10 mouse cellular contexts compared by ENCODE assay signal in the genomic region with DNA sequence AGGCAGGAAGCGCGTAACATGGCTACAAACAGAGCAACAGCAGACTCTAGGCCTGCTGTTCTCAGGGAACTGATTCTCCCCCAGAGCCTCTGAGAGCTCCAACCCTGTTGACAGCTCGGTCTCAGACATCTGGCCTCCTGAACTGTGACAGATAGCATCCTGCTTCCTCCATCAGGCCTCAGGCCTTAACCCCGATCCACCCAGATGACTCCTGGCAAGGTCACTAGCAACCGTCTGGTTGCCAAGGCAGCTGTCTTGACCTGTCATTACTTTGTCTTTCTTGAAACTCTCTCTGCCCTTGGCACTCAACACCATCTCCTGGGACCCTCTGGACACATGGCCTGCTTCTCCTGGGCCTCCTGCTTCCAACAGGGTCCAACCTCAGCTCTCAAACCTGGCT. TPM values are rescaled to one million over a fixed set of nuclear protein-coding genes. Genes with fewer than 3 reads are reported as not detected.
DNase-seq lines count a peak whose midpoint lies in the region; ATAC-seq and TF ChIP-seq lines count a peak whose summit lies in the region.
"Had no signal": no experiment of that assay in that cellular context is flagged by ENCODE, and none has a peak within 500 bp of the region (broad histone marks: within the 10 kb centered on the region; RNA-seq: fewer than 3 reads in every experiment).

No protein-coding gene starts in this region.

- H3K4me1 ChIP-seq in midbrain, postnatal 0 days (ENCODE audit: insufficient read depth, low read length), result no peaks in the 10 kb centered on the region; the same call in 1 of the 2 replicates
- no peaks in the 10 kb centered on the region; the same call in 1 of the 2 replicates for H3K4me1 ChIP-seq in midbrain, embryonic 11.5 days (ENCODE audit: control insufficient read depth, insufficient read depth, low read length)
- H3K4me1 ChIP-seq in heart, embryonic 12.5 days (replicated peaks), result peaks cover 20% of the 10 kb centered on the region
- H3K4me1 ChIP-seq: lung, embryonic 15.5 days had no signal

- H3K36me3 ChIP-seq in midbrain, postnatal 0 days (ENCODE audit: insufficient read depth, low read length), result peaks cover 6% of the 10 kb centered on the region; the same call in 1 of the 2 replicates
- H3K36me3 ChIP-seq in midbrain, embryonic 11.5 days (ENCODE audit: control insufficient read depth, insufficient read depth, low read length), result no peaks in the 10 kb centered on the region
- H3K36me3 ChIP-seq in heart, embryonic 12.5 days, result 0 out of 2 replicates have a peak, but pooled peaks cover 5% of the 10 kb centered on the region
- H3K36me3 ChIP-seq in myocyte (ENCODE audit: control insufficient read depth, insufficient read depth), result peaks cover 12% of the 10 kb centered on the region

- DNase-seq in adrenal gland, adult 2 months, result peak; percentile 61
- DNase-seq in adrenal gland, adult 18-20 months (ENCODE audit: low spot score in 2 of 2), result no peak
- DNase-seq in midbrain, postnatal 0 days (ENCODE audit: low spot score), result peak; percentile 62
- no peak for DNase-seq in midbrain, embryonic 11.5 days (ENCODE audit: low spot score, missing footprints)
- no peak for DNase-seq in frontal cortex, postnatal 36 days (ENCODE audit: low spot score in 2 of 2)
- DNase-seq in frontal cortex, postnatal 14 days (ENCODE audit: low spot score in 2 of 2), result no peak
- DNase-seq: cerebellum, adult 18-20 months had no signal

- 71% methylated on average over 5 of the region's 5 CpGs for WGBS in midbrain, postnatal 0 days
- 70% methylated on average over 5 of the region's 5 CpGs for WGBS in midbrain, embryonic 11.5 days
- 19% methylated on average over 5 of the region's 5 CpGs for WGBS in heart, embryonic 12.5 days

- no peak for ATAC-seq in midbrain, postnatal 0 days (ENCODE audit: low FRiP score)
- ATAC-seq in midbrain, embryonic 11.5 days (ENCODE audit: low FRiP score), result no peak
- ATAC-seq in heart, embryonic 12.5 days (ENCODE audit: insufficient number of reproducible peaks, low FRiP score), result peak; percentile 10; the same call in 1 of the 2 replicates

- no peak overlapping the region for H3K27ac ChIP-seq in midbrain, postnatal 0 days (ENCODE audit: low read depth, low read length)
- no peak overlapping the region for H3K27ac ChIP-seq in midbrain, embryonic 11.5 days (ENCODE audit: low read depth, low read length)
- no peak overlapping the region for H3K27ac ChIP-seq in heart, embryonic 12.5 days (ENCODE audit: poor library complexity, severe bottlenecking)
- H3K27ac ChIP-seq: lung, embryonic 15.5 days had no signal

- H3K9ac ChIP-seq in midbrain, postnatal 0 days (replicated peaks; ENCODE audit: low read length, poor library complexity, severe bottlenecking), result no peak overlapping the region
- no peak overlapping the region for H3K9ac ChIP-seq in midbrain, embryonic 11.5 days (ENCODE audit: low read length)
- 0 out of 2 replicates have a peak overlapping the region, but pooled peaks have one; percentile 6 for H3K9ac ChIP-seq in heart, embryonic 12.5 days
- H3K9ac ChIP-seq: lung, embryonic 15.5 days had no signal

- no peak overlapping the region for H3K4me2 ChIP-seq in midbrain, postnatal 0 days (ENCODE audit: low read depth, low read length, poor library complexity, severe bottlenecking)
- H3K4me2 ChIP-seq in midbrain, embryonic 11.5 days, result no peak overlapping the region
- no peak overlapping the region; the same call in 1 of the 2 replicates for H3K4me2 ChIP-seq in heart, embryonic 12.5 days
- no peak overlapping the region for H3K4me2 ChIP-seq in myocyte (ENCODE audit: low read depth)
- H3K4me2 ChIP-seq: lung, embryonic 15.5 days had no signal

- no peaks in the 10 kb centered on the region for H3K9me3 ChIP-seq in midbrain, postnatal 0 days (ENCODE audit: low read length)
- no peaks in the 10 kb centered on the region for H3K9me3 ChIP-seq in midbrain, embryonic 11.5 days (ENCODE audit: control insufficient read depth, low read length)
- no peaks in the 10 kb centered on the region for H3K9me3 ChIP-seq in heart, embryonic 12.5 days (replicated peaks)
- H3K9me3 ChIP-seq: lung, embryonic 15.5 days had no signal

- H3K4me3 ChIP-seq in midbrain, postnatal 0 days (ENCODE audit: low read depth, low read length), result no peak overlapping the region
- no peak overlapping the region for H3K4me3 ChIP-seq in midbrain, embryonic 11.5 days (ENCODE audit: low read depth, low read length)
- no peak overlapping the region for H3K4me3 ChIP-seq in heart, embryonic 12.5 days
- H3K4me3 ChIP-seq in myocyte, result no peak overlapping the region
- H3K4me3 ChIP-seq: lung, embryonic 15.5 days had no signal

- H3K79me2 ChIP-seq in myocyte (ENCODE audit: control insufficient read depth, insufficient read depth), result peaks cover 5% of the 10 kb centered on the region

- TF ChIP-seq CTCF in midbrain, postnatal 0 days (IDR thresholded peaks at IDR 0.05), result no peak

- no peak overlapping the region for H3ac ChIP-seq in myocyte (ENCODE audit: control insufficient read depth, insufficient read length)

- no peak for TF ChIP-seq POLR2A in myocyte (IDR thresholded peaks at IDR 0.05; ENCODE audit: insufficient read length, low read depth)

- H3K27me3 ChIP-seq in midbrain, postnatal 0 days (ENCODE audit: insufficient read depth, low read length), result no peaks in the 10 kb centered on the region
- no peaks in the 10 kb centered on the region for H3K27me3 ChIP-seq in midbrain, embryonic 11.5 days (ENCODE audit: control insufficient read depth, insufficient read depth, low read length)
- H3K27me3 ChIP-seq in heart, embryonic 12.5 days (replicated peaks), result 0 out of 2 replicates have a peak, but pooled peaks cover 2% of the 10 kb centered on the region
- H3K27me3 ChIP-seq in myocyte (ENCODE audit: control insufficient read depth, insufficient read depth, insufficient read length), result no peaks in the 10 kb centered on the region
- H3K27me3 ChIP-seq: lung, embryonic 15.5 days had no signal

TF ChIP-seq in myocyte, 11 proteins besides CTCF, POLR2A, EP300 and RAD21:
- TF ChIP-seq E2F4 (IDR thresholded peaks at IDR 0.05; ENCODE audit: insufficient read depth), result no peak
- no peak for TF ChIP-seq SRF (IDR thresholded peaks at IDR 0.05; ENCODE audit: control insufficient read depth, insufficient read length, low read depth)
- peak in 2 of 3 experiments; percentile 53 to 55 for TF ChIP-seq MYOD1 (IDR thresholded peaks at IDR 0.05; ENCODE audit: control insufficient read depth in 1 of 3, insufficient read length in 2 of 3, low read depth in 2 of 3)

RNA-seq across cellular contexts. Expression of gene Spsb1, which starts 51.8 kb away (rescaled TPM):
- total RNA-seq in adrenal gland, adult 2 months (2021), result 10 to 100 TPM; 22.2 to 29.5 TPM
- polyA plus RNA-seq in adrenal gland, adult 2 months (2012; rRNA removed), result 26.3 and 26.9 TPM in 2 replicates
- 10 to 100 TPM; 19.5 to 22.1 TPM for total RNA-seq in adrenal gland, adult 18-20 months (2021)
- total RNA-seq in midbrain, postnatal 0 days (2014; rRNA removed), result 6.2 and 13.6 TPM in 2 replicates
- polyA plus RNA-seq in midbrain, postnatal 0 days (2015; fragmentation: Nextera tagmentation; extraction: Ambion mirVana), result 4.4 and 4.7 TPM in 2 replicates
- 6.3 and 7.5 TPM in 2 replicates for polyA plus RNA-seq in midbrain, embryonic 11.5 days (2014; fragmentation: Nextera tagmentation; extraction: Ambion mirVana)
- polyA plus RNA-seq in heart, embryonic 12.5 days (2016; fragmentation: Nextera tagmentation; extraction: Ambion mirVana), result 5.4 and 5.7 TPM in 2 replicates
- polyA plus RNA-seq in myocyte (2012; fragmentation: generic; extraction: Trizol), result 22.6 TPM

Comparison
In these comparisons a context has a peak if more than half of its experiments do, and no peak if none do; other contexts are left out.
1. DNase-seq: peak in adrenal gland, adult 2 months (single experiment) and midbrain, postnatal 0 days (single experiment); none in adrenal gland, adult 18-20 months (0 of 2), midbrain, embryonic 11.5 days (single experiment), frontal cortex, postnatal 36 days (0 of 2) and frontal cortex, postnatal 14 days (0 of 2).